Mouse (Mus musculus) kidney, postnatal 25 days (tissue): ENCODE data around the gene Carmil3.

Source experiments
- DNase-seq, 2 experiments: peaks; one replicate each; pipeline ENCODE4 v3.0.0; 2021; ENCODE audit warnings: mixed read lengths in 2 of 2

Carmil3 gene

DNA sequence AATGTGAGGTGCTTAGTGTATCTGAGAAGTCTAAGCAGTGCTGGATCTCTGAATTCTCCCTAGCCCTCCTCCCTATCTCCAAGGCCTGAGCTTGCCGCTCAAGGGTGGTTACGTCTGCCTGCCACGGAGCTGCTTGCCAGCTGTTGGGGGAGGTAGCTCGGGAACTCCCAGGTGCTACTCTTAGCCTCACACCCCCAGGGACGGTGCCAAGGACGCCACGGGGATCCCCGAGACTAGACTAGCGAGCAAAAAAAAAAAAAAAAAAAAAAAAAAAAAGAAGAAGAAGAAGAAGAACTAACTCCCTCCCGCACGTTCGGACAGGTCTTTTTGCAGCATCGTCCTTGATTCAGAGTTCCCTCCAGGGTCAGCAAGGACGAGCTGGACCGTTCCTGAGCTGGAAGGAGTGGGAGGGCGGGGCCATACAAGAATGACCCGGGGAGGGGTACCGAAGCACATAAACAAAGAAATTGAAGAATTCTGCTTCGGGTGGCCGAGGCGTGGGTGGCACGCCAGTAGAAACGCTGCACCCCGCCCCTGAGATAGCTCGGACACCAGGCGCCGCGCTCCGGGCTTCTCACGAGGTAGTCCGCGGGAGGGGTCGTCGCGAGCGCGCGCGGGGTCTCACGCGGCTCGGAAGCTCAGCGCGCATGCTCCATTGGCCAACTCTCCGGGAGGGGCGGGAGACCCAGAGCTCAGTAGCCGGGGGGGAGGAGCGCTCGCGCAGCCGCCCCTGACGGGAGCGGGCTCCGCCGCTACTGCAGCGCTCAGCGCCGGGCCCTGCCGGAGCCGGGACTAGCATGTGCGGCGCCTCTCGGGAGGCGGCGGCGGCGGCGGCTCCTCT, at the start of gene Carmil3:
TSS of gene Carmil3 (plus strand) at position 291 of the 841 bp plus-strand sequence.
- peak; percentile 61 to 83 for DNase-seq

DNA sequence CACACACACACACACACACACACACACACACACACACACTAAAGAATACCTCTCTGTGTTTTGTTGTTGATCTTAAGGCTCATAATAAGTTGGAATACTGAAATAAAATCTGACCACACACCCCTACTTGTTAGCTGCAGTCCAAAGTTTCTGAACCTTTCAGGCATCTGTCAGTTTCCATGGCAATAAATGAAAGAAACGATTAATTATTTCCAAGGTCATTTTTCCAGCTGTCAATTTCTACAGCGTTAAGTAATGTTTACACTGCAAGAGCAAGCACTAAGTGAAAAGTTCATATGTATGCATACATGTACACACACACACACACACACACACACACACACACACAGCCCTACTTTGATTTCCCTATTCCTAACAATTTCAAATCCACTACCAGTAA, 32.8 kb upstream of the Carmil3 start:
- no peak for DNase-seq

DNA sequence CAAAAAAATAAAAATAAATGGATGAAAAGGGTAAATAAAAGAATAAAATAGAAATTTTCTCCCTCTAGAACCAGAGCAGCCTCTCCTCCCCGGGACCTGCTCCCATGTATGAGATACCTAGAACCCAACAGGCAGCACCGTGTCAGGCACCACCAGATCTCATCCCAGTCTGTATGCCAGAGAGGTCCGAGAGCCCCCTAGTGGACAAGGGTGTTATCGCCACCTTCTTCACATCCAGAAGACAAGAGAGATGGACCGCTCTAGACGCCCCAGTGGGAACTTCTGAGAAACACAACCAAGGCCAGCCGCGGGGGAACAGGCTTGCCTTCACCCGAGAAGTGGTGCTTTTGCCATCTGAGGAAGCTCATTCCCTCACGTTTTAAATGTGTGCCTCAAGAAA, 32.2 kb upstream of the Carmil3 start:
- peak; percentile 81 to 87 for DNase-seq

DNA sequence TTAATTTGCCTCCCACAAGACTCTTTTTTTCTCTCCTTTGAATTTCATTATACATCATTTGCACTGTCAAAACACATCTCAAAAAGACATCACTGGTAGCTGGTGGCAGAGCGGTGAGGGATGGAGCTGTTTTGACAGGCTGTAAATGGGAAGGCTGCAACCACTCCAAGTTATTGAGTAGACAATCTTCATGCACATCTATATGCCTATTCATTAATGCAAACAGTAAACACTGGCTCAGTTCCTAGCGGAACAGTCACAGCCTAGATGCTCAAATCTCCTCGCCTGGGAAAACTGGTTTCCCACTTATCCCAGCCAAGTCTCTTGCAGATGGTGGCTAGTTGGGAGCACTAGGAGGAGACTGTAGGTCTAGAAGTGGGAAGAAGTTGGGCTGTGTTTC, 31.7 kb upstream of the Carmil3 start:
- DNase-seq = no peak

DNA sequence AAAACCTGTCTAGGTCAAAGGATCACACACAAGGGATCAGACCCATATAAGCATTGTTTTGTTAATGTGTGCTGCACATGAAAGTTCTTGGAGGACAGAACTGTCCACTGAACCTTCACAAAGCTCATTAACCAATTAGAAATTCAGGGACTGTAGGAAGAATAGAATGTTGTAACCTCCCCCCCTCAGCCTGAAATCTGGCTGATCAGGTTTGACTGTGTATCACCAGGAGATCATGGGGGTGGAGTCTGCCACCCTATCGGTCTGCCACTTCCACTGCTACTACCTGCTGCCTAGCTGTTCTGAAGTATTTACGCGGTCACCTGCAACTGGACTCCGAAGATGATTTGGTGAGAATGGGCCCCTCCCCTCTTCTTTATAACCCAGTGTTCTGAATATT, 30.7 kb upstream of the Carmil3 start:
- DNase-seq = peak; percentile 44 to 75

DNA sequence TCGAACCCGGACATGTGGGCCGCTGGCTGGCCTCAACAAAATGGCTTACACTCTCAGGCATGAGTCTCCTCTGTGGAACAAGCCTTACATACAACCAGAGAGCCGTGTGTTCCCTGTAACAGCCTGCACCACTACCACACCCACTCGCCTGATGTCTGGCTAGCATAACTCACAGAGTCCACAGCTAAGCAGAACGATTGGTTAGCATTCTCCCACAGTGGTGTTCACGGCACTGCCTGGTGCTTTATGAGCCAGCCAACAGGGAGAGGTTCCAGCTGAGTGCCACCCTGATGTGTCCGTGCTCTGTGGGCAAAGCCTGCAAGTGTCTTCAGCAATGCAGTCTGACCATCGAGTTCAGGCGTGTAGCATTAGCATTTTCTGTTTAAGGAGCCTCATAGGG, 30.2 kb upstream of the Carmil3 start:
- peak; percentile 55 to 84 for DNase-seq

DNA sequence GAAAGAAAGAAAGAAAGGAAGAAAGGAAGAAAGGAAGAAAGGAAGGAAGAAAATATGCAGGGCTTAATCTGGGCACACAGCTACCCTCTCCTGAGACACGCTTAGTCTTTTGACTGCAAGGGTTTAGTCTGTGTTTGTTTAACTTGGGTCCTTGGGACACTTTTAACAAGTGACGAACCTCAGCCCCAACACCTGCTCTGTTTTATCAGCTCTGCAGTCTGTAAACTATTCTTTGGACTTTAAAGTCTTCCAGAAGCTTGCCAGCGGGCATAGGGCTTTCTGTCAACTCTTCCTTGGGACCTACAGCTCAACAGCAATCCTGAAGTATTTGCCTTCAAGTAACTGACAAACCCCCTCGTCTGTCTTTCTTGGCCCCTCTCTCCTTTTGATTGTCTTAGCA, 28.7 kb upstream of the Carmil3 start:
- peak; percentile 28 to 55 for DNase-seq

DNA sequence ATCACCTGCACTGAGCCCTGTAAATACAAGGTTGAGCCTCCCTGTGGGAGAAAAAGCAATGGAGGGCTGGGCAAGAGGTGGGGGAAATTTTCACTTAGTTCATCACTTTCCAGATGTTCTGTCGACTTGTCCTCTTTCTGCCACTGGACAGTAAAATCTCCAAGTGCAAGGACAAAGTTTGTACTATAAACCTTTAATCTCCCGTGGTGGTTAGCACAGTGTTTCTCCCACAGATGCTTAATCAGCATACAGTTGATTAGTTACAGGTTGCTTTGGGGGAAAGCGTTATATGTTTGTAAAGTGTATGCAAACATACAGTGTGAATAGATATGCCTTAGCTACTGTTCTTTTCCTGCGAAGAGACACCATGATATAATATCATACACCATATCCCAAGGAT, 24.0 kb upstream of the Carmil3 start:
- no peak for DNase-seq

DNA sequence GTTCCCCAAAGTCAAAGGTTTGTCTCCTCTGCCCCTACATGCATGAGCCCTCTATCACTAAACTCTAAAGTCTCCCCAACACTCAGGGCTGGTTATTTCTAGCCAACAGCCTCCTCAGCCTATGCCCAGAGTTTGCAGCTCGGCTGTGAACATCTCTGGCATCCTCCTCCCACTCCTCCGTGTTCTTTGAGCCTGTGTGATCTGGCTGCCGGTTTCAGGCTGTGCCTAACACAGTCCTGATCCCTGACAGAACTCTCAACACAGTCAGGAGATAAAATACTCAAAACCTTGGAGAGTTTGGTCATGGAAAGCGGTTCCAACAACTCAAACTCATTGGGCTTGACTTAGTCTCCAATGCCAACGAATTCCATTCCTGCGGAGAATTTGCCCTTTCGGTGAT, 23.3 kb upstream of the Carmil3 start:
- no peak for DNase-seq

DNA sequence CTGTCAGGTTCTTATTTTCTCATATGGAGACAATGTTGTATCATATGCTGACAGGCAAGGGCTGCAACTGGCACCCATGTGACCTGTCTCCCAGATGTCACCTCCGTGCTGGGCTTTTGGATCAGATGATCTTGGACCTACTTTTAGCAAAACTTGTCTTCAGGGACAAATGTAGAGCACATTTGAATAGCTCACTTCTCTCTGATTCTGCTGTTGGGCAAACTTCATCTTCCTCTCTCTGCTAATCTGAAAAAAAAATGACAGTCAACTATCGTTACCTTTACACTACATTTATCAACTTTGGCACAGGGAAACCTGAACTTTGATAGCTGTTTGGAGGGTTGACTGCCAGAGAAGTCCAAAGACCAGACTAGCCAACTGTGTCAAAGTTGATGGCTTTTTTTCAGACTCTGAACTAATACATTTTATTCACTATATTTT, 22.1 kb upstream of the Carmil3 start:
- DNase-seq = peak; percentile 51 to 54

DNA sequence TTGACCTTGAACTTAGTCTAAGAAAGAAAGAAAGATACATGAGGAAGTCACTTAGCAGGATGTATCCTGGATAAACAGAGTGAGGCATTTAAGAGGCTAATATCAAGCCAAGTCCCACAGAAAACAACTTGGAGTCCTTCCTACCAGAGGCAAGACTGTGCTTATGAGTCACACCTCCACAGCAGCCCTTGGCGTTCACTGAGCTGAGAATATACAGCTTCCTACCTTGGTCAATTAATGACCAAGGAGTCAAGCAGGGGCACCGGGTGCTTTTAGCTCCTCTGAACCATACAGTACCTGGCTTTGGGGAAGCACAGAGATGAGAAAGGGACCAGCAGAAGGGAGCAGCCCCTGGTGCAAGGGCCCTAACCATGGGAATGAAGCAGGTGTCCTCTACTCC, 21.4 kb upstream of the Carmil3 start:
- DNase-seq = peak; percentile 66 to 89

DNA sequence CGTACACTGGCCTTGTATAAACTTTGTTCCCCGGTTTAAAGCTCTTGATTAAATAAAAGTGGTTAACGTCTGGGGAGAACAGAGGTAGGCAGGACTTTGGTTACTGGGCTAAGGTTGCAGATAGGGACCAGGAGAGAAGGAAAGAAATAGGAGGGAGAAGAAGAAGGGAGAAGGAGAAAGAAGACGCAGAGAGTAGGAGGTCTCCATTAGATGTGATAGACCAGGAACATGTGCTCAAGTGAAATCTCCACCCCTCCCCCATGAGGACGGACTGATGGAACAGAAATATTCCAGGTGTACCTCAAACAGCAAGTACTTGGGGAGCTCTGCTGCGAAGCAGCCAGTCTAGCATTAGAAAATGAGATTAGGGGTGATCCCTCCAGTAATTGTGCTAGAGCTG, 20.6 kb upstream of the Carmil3 start:
- DNase-seq = peak in 1 of 2 experiments; percentile 25

DNA sequence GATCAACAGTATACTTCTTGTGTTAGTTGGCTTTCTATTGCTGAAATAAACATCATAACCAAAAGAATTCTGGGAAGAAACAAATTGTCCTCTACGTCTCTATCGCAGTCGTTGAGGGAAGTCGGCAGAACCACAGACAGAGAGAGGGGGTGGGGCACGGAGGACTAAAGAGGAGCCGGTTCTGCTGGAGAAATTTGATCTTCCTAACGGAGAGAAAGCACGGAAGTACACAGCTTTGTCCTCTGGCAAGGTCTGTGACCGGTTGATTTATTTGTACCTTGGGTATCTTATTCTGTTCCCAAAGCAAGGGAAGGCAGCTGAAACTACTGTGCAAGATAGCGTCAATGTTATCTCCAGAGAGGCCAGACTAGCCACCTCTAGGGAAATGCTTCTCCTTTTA, 19.6 kb upstream of the Carmil3 start:
- peak in 1 of 2 experiments; percentile 52 for DNase-seq

DNA sequence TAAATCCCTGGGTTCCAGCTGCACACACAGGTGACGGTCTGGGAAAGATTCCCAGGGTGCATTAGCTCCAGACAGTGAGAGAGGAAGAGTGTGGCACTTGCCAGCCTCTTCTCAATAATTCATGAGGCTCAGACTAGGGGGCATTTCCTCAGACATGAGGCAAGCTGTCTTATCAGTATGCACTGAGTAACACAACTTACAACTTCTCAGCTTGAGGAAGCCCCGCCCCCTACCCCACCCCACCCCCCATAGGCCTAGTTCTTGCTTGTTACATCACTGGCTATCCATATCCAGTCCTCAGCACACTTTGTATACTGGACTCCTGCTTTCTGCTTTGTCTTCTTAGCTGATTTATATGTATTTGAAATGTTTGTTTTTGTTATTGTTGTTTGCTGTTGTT, 14.8 kb upstream of the Carmil3 start:
- peak in 1 of 2 experiments; percentile 1 for DNase-seq

DNA sequence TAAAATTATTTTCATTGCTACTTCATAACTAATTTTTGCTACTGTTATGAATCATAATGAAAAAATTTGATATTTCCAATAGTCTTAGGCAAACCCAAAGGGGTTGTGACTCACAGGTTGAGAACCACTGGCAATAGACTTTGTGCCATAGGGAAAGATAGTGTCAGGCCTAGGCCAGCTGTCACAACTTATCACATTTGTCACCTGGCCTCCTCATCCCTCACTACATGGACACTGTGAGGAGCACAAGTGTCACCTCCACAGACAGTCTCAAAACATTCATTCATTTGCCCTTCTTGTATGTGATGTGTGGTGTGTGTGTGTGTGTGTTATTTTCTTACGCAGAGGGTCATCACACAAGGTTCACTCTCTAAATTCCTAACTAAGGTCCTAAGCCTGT, 13.0 kb upstream of the Carmil3 start:
- peak in 1 of 2 experiments; percentile 15 for DNase-seq

DNA sequence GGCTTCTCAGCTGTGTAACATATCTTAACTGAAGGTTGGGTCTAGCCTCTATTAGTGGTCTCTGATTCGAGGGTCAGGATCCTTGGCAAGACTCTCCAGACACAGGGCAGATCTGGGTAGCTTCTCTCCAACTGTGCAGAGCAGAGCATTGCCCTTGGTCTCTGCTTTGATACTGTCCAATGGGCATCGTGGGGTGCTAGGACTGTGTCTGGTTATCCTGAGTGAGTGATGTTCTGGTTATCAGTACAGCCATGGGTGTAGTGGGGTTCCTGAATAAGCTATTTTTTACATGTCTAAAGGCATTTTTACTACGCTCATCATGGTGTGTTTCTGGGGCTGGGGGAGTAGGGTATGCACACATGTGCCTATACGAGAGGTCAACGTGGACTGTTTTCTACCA, 12.6 kb upstream of the Carmil3 start:
- peak in 1 of 2 experiments; percentile 14 for DNase-seq

DNA sequence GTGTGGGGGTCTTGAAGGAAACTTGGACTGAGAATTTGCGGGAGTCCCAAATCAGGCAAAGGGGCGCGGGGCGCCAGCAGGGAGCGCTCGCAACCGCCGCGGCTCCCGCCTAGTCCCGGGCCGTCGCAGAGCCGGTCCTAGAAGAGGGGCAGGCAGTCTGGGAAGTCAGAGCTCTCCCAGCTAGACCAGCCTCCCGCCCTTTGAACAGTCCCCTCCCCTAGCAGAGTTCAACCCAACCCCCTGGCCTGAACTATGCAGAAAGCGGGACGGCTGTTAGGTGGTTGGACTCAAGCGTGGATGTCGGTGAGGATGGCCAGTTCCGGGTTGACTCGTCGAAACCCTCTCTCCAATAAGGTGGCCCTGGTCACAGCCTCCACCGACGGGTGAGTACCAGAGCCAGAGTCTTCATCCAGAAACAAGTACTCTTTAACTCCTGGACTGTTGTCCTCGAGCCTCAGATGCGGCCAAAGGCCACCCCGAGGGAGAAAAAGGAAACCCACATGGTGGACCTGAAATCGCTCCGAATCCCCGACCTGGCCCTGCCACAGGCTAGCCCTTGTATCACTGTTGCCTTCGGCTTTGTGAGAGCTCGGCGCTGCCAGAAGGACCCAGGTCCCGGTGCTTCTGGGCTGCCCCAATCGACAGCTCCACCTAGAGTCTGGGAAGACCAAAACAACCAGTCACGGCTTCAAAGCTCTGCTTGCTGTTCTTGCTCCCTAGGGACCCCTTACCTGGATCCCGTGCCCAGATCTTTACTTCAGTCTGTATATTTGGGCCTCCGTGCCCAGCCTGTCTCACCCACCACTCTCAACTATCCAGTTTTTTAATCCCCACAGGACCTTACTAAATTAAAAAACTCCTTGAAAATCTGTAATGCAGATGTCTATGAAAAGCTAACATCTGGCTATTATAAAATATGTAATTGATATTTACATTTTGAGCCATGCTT, 11.5 kb upstream of the Carmil3 start, which contains the start of gene Dhrs4:
TSS of gene Dhrs4 (plus strand) at position 108 of the 949 bp plus-strand sequence.
- peak; percentile 84 to 94 for DNase-seq

DNA sequence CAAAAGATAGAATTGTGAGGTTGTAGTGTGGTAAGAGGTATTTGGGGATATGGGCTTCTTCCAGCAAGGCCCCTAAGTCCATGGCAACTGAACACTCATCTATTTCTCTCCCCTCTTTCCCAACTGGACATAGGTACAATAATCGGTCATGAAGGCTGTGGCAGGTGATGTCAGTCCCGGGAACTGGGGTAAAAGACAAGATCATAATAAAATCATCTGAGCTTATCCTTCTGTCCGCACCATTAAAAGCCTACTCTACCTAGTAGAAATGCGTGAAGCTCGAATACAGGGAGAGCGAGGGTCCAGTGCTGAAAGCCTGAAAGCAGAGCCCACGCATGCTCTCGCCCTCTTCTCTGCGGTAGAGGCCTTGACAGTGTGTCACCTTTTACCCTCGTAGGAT, 10.8 kb upstream of the Carmil3 start:
- no peak for DNase-seq

DNA sequence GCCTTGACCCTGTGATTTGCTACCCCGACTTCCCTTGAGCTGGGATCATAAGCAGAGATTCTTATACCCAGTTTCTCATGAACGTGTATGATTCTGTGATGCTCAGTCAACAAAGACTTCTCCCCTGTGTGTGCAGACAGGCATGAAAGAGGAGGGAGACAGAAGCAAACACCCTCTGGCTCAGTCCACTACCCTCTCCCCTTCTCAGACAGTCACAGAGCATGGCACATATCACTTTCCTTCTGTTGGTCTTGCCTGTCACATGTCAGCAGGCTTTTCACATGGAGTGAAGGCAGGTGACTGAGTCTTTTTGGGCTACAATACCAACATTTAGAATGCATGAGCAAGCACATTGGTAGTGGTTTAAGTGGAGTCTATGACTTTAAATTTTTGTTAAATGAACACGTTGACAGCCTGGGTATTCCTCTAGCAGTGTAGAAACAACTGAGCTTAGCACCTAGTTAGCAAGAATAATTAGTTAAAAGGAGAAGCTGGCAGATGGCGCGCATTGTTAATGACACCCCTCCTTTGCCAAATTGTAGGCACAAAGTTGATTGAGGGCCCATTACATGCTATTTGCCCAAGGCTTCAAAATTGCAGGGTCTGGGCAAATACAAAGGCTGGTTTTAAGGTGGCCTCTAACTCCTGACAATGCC, 5.9 kb upstream of the Carmil3 start:
- no peak for DNase-seq

DNA sequence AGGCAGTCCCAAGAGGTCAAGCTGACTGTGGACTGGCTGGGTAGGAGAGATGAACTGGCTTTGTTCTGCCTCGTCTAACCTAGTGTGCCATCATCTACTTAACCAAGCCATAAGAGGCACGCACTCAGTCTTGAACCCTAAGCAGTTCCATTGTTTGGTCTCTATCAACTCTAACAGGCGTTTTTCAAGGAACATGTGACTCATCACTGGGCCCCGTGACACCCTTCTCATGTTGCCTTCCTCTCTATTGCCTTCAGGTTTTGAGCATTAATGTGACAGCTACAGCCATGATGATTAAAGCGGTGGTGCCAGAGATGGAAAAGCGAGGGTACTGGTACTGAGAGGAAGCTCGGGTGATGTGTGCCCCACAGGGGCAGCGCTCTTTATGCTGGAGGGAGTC, 3.6 kb upstream of the Carmil3 start:
- no peak for DNase-seq

DNA sequence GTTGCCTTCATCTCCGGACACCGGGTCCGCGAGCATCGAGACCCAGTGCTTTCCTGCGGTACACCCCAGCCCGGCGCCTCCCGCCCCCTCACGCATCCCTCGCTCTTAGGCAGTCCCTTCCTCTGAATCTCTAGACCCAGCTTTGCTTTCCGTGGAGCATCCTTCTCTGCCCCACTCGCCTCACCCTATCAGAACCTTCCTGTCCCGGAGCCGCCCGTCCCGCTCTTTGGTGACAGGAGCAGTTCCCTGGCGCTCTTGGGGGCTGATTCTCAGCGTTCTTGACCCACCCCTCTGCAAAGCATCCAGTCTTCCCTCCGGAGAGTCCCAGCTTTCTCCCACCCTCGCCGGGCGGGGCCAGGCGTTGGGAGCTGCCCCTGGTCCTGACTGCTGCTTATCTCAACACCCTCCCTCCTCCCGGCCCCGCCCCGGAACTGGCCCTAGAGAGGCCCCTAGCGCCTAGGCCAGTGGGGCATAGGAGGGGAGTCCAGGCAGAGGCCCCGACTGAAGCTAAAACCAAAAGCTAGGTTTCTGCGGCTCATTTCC, 911 bp downstream of the Carmil3 start:
- peak; percentile 58 to 76 for DNase-seq

DNA sequence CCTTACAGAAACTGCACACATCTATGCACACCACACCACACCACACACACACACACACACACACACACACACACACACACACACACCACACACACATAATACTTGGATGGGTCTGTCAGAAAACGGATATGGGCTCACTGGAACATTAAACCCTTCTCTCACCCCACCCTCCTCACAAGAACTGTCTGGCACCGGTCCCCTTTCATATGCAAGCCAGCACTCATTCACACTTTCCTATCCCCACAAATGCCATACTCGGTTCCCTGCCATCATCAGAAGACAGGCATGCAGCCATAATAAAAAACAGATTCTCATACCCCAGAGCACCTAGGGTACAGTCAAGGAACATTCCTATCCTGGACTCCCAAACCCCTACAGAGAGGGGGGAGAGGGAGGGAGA, 1.7 kb downstream of the Carmil3 start:
- DNase-seq = no peak
